Mouse (Mus musculus) T-helper 17 cell (primary cell): ENCODE data around the gene Frmd5.

Experiments used
- in situ Hi-C, 2 experiments: fragments of 300-600 bp; cut with MboI, MseI; formaldehyde crosslinking; loops; 1 replicate in 1 of 2; 2 replicates in 1 of 2; pipeline ENCODE4 v1.15.1; 2025; ENCODE audit warnings: high pct_unique_total_duplicates in 2 of 2

Gene Frmd5

DNA sequence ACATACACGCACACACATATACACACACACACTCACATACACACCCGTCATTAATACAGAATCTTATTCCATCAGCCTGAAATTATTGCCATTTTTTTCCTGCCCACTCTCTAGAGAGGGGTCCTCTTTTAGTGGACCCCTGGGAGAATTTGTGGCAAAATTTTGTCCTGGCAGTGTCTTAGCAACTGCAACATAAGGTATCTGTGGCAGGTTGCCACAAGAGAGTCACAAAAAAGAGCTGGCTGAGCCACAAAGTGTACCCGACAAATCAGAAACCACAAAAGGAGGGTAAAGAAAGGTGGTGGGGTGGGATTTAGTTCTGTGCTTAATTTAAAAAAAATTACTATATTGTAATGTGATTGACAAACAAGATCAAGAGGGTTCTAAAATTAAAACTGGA is 181.0 kb downstream of the Frmd5 start:
- in situ Hi-C loops: no loop called here

DNA sequence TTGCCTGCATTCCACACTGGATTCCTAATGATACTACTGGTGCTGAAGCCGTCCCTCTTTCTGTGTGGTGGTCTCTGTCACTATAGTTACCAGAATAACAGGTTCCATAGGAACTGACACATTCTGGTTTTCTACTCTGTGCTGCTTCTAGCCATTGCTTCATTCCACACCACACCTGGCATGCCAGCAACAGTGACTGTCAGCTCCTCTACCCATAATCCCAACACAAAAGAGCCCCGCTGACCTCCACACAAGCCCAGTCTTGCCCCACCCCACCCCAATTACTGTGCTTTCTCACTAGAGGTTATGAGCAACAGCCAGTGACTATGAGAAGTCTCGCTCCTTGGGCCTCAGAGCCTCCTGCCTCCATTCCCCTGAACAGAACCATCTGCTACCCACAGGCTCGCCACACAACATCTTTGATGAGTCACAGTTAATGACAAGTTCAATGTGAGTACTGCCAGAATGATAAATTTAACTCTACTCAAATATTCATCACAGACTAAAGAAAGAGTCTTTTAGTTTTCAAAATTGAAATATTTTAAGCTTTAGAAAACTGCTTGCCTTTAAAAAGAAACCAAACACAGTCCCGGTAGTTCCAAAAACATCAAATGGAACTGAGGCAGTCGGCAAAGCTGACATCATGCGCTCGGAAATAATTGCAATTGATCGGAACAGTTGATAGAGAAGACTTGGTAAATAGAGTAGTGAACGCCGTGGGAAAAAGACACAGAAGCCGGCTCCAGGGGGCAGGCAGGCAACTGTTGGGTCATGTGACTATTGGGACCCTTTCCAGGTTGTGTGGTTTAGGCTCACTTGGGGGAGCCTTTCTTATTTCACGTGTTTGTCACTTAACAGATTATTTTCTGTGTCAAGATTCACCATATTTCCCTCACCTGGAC is 185.4 kb downstream of the Frmd5 start:
- in situ Hi-C loops: no loop called here

DNA sequence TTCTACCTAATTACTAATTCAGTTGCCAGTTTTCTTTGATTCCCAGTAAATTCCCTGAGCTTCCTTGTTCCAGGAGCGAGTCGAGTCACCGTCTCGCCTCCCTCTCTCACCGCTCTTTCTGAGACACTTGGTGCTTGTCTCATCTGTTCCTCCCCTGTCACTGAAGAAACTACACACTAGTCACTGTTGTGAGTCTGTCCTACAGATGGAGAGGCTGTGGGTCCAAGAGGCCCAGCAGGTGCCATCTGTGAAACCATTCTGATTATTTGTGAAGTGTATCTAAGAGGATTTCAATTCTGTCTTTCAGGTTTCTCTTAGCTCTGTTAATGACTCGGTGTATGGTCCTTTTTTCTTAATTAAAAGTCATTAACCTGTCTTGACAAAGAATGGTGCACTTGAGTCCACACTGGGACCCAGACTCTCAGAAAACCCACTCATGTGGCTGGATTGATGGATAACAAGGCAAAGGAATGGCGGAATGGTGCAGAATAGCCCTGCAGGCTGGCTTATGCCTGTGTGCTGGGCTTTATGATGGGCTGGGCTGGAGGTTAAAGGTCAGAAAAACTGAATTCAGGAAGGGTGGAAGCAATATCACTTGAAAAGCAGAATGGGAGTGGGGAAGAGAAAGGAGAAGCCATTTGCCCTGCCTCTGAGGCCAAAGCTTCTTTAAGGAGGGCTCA is 186.2 kb downstream of the Frmd5 start:
- in situ Hi-C loops: no loop called here

DNA sequence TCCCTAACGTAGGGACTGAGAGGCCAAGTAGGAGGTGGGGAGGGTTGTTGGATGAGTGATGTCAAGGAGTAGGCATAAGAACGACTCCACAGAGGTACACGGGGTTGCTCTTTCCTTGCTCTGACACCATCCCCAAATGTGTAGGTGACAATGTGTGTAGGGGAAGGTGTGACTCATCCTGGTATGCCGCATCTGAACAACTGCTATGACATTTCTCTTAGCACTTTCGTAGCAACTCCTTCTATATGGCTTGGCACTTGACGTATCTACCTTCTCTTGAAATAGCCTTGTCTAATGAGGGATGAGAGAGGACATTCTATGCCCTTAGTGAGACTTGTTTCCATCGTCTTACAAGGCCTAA is 191.7 kb downstream of the Frmd5 start:
- in situ Hi-C loops: no loop called here

DNA sequence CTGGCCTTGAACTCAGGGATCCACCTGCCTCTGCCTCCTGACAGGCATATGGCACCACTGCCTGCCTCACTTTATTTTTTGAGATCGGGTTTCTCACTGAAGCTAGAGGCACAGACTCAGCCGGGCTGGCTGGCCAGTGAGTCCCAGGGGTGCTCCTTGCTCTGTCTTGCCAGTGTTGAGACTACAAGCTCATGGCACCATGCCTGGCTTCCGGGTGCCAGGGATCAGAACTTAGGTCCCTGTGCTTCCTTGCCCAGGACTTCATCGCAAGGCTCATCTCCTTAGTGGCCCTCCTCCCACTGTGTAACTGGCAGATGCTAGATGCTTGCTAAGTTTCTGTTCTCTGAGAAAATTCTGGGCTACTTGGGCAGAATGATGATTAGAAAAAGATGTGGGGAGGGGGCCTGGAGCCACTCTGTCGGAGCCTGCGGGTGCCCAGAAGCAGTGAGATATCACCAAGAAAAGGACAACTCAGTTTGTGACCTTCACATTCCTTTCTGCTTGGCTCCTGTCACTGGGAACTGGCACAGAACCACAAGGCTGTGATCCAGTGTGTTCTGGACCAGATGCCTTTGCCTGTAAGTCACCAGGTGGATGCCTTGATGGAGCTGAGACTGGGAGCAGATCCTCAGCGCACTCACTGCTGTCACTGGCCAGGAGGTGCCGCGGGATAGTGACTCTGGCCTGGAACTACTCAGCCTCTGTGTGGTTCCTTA is 192.2 kb downstream of the Frmd5 start:
- in situ Hi-C loops: no loop called here

DNA sequence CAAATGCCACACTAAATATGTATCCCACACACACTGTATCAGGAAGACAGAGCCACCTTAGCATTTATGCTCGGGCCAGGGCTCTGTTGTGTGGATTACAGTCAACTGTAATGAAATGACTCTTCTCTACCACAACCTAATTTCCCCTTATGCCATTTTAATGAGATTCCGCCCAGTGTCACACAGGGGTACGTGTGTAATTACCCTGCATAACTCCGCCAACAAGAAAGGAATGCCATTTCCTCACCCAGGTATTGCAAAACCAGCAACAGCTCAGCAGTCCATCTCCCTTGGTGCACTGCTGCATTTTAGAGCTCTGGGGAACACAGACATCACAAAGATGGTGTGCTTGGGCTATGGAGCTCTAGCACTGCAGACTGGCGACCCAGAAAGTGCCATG is 194.8 kb downstream of the Frmd5 start:
- in situ Hi-C loops: no loop called here

DNA sequence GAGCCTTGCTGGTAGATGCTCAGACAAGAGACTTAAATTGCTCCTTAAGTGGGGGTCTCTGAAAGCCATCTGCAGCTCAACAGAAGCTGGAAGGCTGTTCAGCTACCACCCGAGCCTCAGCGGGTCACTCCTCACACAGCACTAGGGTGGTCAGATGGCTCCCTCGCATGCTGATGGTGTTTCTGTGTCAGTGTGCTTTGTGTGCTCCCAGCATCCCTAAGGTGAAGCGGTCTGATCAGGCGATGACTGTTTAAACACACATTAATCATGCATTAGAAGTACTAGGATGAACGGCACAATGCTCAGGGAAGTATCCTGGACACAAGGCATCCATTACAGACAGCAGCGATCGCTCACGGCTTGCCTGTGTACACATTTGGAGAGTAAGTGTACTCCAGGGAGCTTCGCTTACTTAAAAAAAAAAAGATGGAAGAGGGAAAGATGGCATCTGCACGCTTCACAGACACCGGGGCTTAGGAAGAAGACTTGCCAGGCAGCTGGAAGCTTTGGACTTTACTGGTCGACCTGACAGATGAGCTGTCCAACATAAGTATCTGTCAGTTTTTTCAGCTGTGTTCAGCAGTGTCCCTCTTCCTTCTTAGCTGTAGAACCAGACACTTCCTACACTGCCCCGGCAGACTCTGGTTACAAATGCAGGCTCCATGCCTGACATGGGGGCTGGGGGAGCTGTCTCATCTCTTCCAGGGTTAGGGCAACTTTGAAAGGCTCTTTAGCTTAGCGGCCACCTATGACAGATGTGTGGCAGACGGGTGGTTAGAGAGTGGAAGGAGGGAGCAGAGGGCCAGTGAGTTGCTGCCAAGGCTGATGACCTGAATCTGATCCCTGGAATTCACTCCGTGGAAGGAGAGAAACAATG is 196.6 kb downstream of the Frmd5 start:
- in situ Hi-C loops: no loop called here

DNA sequence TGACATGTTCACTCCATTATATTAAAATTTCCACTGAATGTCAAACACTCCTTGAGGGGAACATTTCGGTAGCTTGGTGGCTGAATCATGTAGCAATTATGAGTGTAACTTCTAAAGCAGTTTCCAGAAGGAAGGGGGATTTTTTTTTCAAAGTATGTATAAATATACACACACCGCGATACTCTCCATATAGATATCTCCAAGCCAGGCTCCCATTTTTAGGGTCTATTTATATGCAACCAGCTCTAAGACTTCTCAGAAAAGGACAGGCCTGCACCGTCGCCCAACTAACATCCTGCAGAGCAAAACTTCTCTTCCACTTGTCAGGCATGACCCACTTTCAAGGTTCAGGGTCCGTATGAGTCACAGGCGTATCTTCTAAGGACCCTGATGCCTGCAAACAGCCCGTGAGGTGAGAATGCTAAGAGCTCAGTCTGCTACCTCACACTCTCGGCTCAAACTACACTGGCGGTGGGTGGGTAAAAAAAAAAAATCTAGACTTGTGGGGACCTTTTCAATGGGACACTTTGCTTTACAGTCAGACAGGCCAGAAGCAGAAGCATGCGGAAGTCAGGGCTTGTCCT is 197.7 kb downstream of the Frmd5 start:
- in situ Hi-C loops: no loop called here

DNA sequence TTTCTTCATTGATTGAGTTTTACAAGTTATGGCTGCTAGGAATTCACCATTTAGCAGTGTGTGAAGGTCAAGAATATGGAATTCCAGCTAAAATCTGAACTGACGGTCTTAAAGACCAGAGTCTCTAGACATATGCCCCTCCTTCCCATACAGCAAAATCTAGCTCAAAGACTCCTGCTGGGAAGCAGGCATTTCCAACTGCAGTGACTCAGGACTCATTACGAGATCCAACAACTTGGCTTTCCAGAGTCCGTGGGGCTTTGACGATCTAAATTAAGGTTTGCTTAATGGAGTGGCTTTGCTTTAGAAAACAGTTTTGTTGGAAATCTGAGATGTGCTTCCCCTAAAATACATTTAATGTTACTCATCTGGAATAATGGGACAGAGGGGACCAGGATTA is 204.5 kb downstream of the Frmd5 start:
- in situ Hi-C loops: no loop called here

DNA sequence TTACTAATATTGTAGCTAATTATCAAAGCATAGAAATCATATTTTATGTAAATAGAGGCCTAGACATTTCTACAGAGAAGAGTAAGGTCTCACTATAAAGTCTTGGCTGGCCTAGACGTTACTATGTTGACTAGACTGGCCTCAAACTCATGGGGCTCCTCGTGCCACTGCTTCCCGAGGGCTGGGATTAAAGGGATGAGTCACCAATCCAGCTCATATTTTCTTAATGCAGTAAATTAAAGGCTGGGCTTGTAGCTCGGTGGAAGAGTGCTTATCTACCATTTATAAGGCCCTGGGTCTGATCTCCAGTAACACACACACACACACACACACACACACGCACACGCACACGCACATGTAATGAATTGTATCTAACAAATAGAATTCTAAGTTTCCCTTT is 205.3 kb downstream of the Frmd5 start:
- in situ Hi-C loops: no loop called here

DNA sequence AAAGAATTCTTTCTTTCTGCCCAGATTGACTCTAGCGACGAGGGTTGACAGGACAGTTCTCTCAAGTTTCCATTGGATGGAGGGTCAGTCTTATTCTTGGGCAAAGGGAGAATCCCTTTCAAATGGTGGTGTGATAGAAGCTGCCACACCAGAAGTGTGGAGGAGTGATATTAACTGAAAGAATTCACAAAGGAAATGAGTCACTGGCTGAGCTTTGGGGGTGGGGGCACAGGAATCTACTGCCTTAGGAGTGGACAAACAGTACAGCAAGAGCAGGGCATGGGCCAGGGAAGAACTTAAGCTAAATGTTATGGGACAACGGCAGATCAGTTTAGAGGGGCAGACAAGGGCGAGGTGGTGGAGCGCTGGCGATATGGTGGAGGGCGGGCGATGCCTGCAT is 206.2 kb downstream of the Frmd5 start:
- in situ Hi-C loops: no loop called here

DNA sequence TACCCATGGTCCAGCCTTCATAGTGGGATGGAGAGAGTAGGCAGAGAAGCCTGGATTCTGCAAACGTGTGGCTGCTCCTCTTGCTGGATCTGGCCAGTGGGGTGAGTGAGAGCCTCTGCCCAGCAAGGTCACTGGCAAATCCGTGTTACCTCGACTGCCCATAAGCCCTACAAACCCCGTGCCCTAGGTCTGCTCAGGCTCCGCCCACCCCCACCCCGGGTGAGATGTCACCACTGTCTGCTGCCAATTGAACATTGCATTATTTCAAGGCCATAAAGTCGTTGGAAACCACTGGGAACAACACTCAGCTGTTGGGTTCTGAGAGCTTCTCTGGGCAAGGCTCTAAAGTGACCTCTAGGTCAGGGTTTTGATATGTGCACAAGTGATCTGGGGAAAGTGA is 208.6 kb downstream of the Frmd5 start:
- in situ Hi-C loops: no loop called here

DNA sequence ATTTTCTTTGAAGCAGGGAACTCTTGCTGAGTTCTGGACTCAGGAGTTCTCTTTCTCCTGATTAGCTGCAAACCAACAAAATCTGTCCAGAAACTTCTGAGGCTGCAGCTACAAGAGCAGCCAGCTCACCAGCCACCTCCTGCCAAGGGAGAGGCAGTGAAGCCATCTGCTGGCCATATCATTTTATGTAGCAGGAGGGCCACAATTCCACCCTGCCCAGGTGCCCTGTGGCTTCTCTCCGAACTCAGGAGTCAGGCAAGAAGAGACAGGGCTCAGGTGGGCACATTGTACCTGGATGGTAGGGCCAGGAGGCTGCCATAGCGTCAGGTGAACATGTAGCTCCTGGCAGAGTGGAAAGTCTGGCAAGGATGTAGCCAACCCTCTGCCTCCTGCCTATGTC is 210.3 kb downstream of the Frmd5 start:
- in situ Hi-C loops: no loop called here

DNA sequence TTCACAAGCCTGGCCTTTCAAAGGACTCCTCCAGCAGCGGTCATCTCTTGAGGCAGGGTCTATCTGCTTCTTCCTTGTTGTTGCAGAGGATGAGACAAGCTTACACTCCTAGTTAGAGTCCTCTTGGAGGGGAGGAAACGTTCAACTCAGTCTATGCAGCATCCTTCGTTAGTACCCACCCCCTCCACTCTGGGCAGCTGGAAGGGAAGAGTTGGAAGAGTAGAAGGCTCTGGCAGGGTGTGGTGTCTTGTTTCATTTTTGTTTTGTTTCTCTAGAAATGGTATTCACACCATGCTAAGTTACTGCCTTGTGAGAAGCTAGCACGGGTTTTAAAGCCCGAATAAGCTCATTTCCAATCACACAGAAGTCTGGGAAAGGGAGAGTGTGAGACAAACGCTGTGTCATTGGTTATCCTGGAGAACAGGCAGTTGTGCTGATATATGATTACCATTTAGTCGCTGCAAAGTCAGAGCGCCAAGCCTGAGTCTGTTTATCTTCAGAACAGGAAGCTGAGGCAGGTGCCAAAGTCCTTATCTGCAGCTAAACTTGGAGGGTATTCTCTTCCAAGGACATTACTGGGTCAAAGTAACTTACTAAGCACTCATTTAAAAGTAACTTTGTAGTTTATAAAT is 212.1 kb downstream of the Frmd5 start:
- in situ Hi-C loops: no loop called here

DNA sequence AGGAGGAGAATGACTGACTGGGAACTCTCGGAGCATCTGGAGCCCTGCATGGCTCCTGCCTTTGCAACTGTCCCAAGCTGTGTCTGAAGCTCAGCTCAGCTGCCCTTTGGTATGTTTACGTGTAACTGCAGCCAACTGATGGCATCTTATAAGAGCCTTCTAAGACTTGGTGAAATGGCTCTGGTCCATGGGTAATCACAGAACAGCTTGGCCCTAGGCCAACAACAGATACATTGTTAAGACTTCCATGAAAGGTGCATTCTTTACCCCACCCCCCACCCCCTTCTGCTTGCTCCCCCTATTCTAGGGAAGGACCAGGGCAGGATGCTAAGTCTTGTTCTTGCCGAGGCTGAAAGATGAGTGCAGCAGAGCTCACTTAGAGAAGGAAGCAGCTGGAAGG is 212.8 kb downstream of the Frmd5 start:
- in situ Hi-C loops: no loop called here

DNA sequence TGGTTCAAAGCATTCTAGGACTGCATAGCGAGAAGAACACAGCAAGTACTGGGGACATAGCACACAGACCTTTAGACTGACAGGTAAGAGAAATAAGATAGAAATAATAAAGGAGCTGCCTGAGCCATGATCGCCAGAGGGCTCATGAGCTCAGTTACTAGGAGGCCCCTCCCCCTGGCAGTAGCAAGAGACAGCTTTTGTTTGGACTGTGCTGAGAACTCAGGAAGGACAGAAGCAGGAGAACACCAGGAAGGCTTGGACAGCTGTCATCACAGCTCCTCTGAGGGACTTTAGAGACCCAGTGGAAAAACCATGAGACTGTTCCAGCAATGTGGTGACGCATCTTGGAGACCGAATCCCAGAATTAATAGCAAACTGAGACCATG is 218.6 kb downstream of the Frmd5 start:
- in situ Hi-C loops: no loop called here

DNA sequence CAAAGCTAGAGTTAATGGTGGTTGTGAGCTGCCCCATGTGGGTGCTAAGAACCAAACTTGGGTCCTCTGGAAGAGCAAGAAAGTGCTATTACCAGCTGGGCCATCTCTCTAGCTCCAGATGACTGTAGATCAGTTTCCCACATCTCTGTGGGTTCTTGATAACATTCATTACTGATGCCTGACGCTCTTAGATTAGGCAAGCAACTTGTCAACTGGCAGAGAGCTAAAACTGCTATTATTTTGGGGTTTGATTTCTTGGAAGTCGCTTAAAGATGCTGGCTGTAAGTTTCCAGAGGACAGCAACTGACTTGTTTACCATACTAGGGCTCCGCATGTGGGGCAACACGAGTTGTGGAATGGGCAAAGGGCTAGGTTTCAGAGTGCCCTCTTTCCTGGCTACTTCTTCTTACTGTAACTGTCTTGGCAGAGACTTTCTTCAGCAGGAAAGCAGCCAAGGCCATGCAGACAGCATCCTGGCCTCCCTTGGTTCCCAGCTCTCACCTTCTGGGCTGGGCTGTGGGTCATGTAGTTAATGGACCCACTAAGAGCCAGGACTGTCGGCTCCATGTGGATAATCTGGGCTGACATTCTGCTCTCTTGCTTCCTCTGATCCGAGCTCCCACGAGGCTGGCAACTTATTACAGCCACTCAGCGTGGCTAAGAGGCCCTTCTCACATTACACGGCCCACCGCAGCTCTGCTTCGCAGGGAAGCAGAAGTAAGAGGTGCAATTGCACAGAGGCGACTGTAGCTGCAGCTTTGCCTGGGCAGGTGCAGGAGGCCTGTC is 219.2 kb downstream of the Frmd5 start:
- in situ Hi-C loops: no loop called here

DNA sequence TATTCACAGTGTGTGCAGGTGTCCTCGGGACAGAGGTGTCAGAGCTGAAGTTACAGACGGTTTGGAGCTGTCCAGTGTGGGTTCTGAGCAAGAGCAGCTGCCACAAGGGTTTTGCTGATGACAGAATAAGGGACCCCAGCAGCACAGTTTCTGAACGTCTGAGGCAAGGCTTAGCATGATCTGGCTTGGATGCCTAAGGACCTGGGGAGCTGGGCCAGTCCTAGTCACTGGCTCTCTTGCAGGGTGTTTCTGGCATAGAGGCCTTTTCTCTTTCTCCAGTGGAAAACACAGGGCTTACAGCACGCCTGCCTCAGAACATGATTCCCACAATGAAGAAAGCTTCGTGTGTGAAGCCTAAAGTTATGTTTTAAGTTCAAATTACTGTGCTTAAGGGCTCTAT is 222.2 kb downstream of the Frmd5 start:
- in situ Hi-C loops: no loop called here

DNA sequence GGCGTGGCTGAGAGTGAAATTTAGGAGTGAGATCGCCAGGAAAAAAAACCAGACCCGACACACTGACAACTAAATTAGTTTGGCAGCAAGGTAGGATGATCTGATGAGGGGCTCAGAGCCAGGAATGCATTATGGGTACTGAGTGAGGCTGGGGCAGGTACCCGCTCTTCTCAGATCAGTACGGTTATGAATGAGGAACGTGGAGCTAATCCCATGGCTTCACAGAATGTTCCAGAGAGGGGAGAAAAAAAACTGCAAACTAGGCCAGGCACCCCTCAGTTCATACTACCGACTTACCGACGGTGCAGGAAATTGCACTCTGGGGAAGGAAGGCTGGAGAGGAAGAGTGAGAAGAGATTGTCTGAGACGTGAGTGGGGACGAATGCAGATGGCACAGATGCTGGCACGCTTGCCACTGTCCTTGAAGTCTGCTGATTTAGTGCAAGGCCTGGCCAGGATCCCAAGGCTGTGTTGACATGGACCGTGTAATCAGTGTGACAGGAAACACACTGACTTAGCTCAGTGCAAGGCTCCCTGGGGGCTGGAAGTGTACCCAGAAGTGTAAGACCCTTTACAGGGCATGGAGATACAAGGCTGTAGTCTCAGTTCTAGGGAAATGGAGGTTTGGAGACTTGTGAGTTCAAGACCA is 223.3 kb downstream of the Frmd5 start:
- in situ Hi-C loops: no loop called here
